Mouse (Mus musculus) heart, adult 2 months (tissue): ENCODE measurements around the gene Myo1h. TPM values are rescaled to one million over a fixed set of nuclear protein-coding genes. Genes with fewer than 3 reads are reported as not detected.

ENCODE experiments used
- DNase-seq, 2 experiments: peaks; one replicate each; pipeline ENCODE4 v3.0.0; 2021
- H3K27ac ChIP-seq: fragments of 200-600 bp; 2 replicates; pipeline ENCODE4 v1.8.1; 2022
- H3K27me3 ChIP-seq: fragments of 200-500 bp; 2 replicates; pipeline ENCODE4 v1.6.1; 2012; ENCODE audit warnings: mild to moderate bottlenecking, low read length, inconsistent platforms, mixed read lengths; ENCODE audit not compliant: control insufficient read depth, insufficient read depth
- H3K36me3 ChIP-seq: fragments of 200-500 bp; 2 replicates; pipeline ENCODE4 v1.6.1; 2012; ENCODE audit warnings: low read length, inconsistent platforms; ENCODE audit not compliant: control insufficient read depth, insufficient read depth
- H3K4me1 ChIP-seq: fragments of 200-500 bp; 2 replicates; pipeline ENCODE4 v1.6.1; 2011; ENCODE audit warnings: low read length; ENCODE audit not compliant: control insufficient read depth, insufficient read depth
- H3K4me3 ChIP-seq: fragments of 200-600 bp; 2 replicates; pipeline ENCODE4 v1.8.1; 2022
- H3K79me2 ChIP-seq: fragments of 200-500 bp; replicated peaks from 2 replicates; pipeline ENCODE4 v1.6.1; 2012; ENCODE audit warnings: mild to moderate bottlenecking, inconsistent platforms, low read length, moderate library complexity, mixed read lengths; ENCODE audit not compliant: control insufficient read depth, insufficient read depth
- H3K9ac ChIP-seq: fragments of 200-500 bp; 2 replicates; pipeline ENCODE4 v1.6.1; 2012; ENCODE audit warnings: low read depth, mild to moderate bottlenecking, control low read depth, inconsistent platforms, low read length, mixed read lengths
- CTCF ChIP-seq: fragments of 200-600 bp; IDR thresholded peaks from 2 replicates; pipeline ENCODE4 v1.8.1; 2022; ENCODE audit warnings: antibody characterized with exemption, mild to moderate bottlenecking, moderate library complexity
- EP300 ChIP-seq: fragments of 200-500 bp; IDR thresholded peaks from 2 replicates; pipeline ENCODE4 v1.6.1; 2011; ENCODE audit warnings: low read depth, low read length, control low read depth; ENCODE audit not compliant: insufficient read depth
- POLR2A ChIP-seq: fragments of 200-500 bp; IDR thresholded peaks from 2 replicates; pipeline ENCODE4 v1.6.1; 2011; ENCODE audit warnings: mild to moderate bottlenecking, low read depth, low read length, control low read depth; ENCODE audit not compliant: insufficient read depth
- WGBS: fragments of 180-500 bp; shearing (Covaris S2); methylation state at CpG from one replicate; pipeline ENCODE4 v1.1.7; 2018; 5-methylcytosine and 5-hydroxymethylcytosine counted together
- intact Hi-C: fragments of 180-260 bp; cut with DNase I; formaldehyde crosslinking; loops from one replicate; pipeline ENCODE4 v1.15.1; 2025
- polyA plus RNA-seq: library from polyadenylated mRNA; depleted of rRNA; stranded (reverse); fragments of >200 nt; gene quantifications from 2 replicates; pipeline ENCODE4 v1.2.3, GENCODE M21; 2012
- total RNA-seq, 2 experiments: library from RNA; stranded (reverse); gene quantifications; 2 replicates each; pipeline ENCODE4 v1.2.3; 2021

The Myo1h gene
- total and polyA plus RNA-seq, 3 experiments: 0.39 to 0.47 TPM; not detected in 1

GRCm38 (mm10) chr5:114286102-114286501, 2.9 kb upstream of the Myo1h start:
- intact Hi-C loops: no loop called here
- Histone ChIP-seq H3K36me3 (no peaks in the 10 kb centered on the region), H3K79me2 (no peaks in the 10 kb centered on the region), H3K4me3 (no peak overlapping the region), H3K4me1 (no peaks in the 10 kb centered on the region), H3K9ac (no peak overlapping the region), H3K27me3 (no peaks in the 10 kb centered on the region), H3K27ac (no peak overlapping the region)
- no peak for DNase-seq
- TF ChIP-seq CTCF (peak; percentile 29), EP300 (no peak)
- WGBS: 62% methylated on average over 4 of the region's 4 CpGs

- H3K27ac ChIP-seq: no peak overlapping the region
- H3K9ac ChIP-seq: no peak overlapping the region
- DNase-seq: no peak
- WGBS: 76% methylated on average over 16 of the region's 16 CpGs
- intact Hi-C loops: no loop called here
- no peaks in the 10 kb centered on the region for H3K4me1 ChIP-seq
- H3K36me3 ChIP-seq: no peaks in the 10 kb centered on the region
- TF ChIP-seq POLR2A (no peak), EP300 (no peak), CTCF (no peak)
- H3K4me3 ChIP-seq: no peak overlapping the region
- no peaks in the 10 kb centered on the region for H3K27me3 ChIP-seq
- no peaks in the 10 kb centered on the region for H3K79me2 ChIP-seq
Observed at GRCm38 (mm10) chr5:114286872-114287571, 1.9 kb upstream of the Myo1h start.

- no peak overlapping the region for H3K4me3 ChIP-seq
- H3K79me2 ChIP-seq: no peaks in the 10 kb centered on the region
- TF ChIP-seq CTCF (no peak), POLR2A (no peak), EP300 (no peak)
- no peak for DNase-seq
- H3K27me3 ChIP-seq: no peaks in the 10 kb centered on the region
- no peaks in the 10 kb centered on the region for H3K36me3 ChIP-seq
- no peak overlapping the region for H3K27ac ChIP-seq
- WGBS: 67% methylated on average over 5 of the region's 5 CpGs
- H3K4me1 ChIP-seq: no peaks in the 10 kb centered on the region
- intact Hi-C loops: no loop called here
- H3K9ac ChIP-seq: no peak overlapping the region
Observed at GRCm38 (mm10) chr5:114288396-114288795, 570 bp upstream of the Myo1h start.

GRCm38 (mm10) chr5:114290004-114290403, 1.0 kb downstream of the Myo1h start:
- Histone ChIP-seq H3K27me3 (no peaks in the 10 kb centered on the region), H3K36me3 (no peaks in the 10 kb centered on the region), H3K4me1 (no peaks in the 10 kb centered on the region), H3K27ac (no peak overlapping the region), H3K9ac (no peak overlapping the region), H3K79me2 (no peaks in the 10 kb centered on the region), H3K4me3 (no peak overlapping the region)
- TF ChIP-seq EP300 (no peak), POLR2A (no peak), CTCF (no peak)
- intact Hi-C loops: no loop called here
- DNase-seq: no peak
- WGBS: 82% methylated on average over 3 of the region's 3 CpGs

- Histone ChIP-seq H3K4me3 (0 out of 2 replicates have a peak overlapping the region, but pooled peaks have one; percentile 12), H3K27me3 (no peaks in the 10 kb centered on the region), H3K79me2 (no peaks in the 10 kb centered on the region), H3K4me1 (no peaks in the 10 kb centered on the region), H3K27ac (no peak overlapping the region), H3K9ac (no peak overlapping the region), H3K36me3 (no peaks in the 10 kb centered on the region)
- 32% methylated on average over 22 of the region's 22 CpGs for WGBS
- intact Hi-C loops: no loop called here
- TF ChIP-seq CTCF (peak; percentile 67), EP300 (no peak), POLR2A (no peak)
- peak; percentile 44 to 50 for DNase-seq
Observed at GRCm38 (mm10) chr5:114296693-114297631, 8.0 kb downstream of the Myo1h start.
